Mouse (Mus musculus) thymus, adult 2 months (tissue): ENCODE measurements around the gene Ddx39.

ENCODE experiments used
- CTCF ChIP-seq: fragments of 200-500 bp; IDR thresholded peaks from 2 replicates; pipeline ENCODE4 v1.5.1; 2012; ENCODE audit warnings: mild to moderate bottlenecking, control low read depth, low read length, moderate library complexity, borderline replicate concordance; ENCODE audit not compliant: control insufficient read depth, poor library complexity, insufficient read depth; ENCODE audit errors: extremely low read depth
- POLR2A ChIP-seq: fragments of 200-500 bp; IDR thresholded peaks from 2 replicates; pipeline ENCODE4 v1.6.1; 2012; ENCODE audit warnings: mild to moderate bottlenecking, low read length, control low read depth, moderate library complexity; ENCODE audit not compliant: control insufficient read depth, poor library complexity, insufficient read depth; ENCODE audit errors: extremely low read depth

DNA sequence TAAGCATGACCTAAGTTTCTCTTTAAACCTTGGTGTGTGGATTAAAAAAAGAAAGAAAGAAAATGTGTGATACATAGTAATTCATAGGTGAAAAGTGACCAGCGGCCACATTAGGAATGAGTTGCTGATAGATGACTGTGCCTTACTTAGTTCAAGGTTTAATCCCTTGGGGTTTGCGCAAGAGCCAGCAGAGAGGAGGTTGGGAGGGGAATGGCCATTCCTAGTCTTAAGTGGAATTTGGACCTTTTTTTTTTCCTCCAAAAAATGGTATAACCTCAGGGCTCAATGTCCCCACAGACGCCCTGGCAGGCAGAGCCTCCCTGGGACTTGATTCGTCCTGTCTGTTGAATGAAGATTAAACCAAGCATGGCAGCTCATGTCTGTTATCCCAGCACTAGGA is 29.1 kb downstream of the Ddx39 start:
- TF ChIP-seq POLR2A (no peak), CTCF (no peak)
